Mouse (Mus musculus) ES-E14 (cell line): ENCODE results near the gene Slc4a11.

ENCODE experiments used
- CHD2 ChIP-seq: IDR thresholded peaks from 2 replicates; pipeline ENCODE4 v1.6.1; 2014; ENCODE audit warnings: mild to moderate bottlenecking, low read depth, low read length, inconsistent platforms
- HCFC1 ChIP-seq: IDR thresholded peaks from 2 replicates; pipeline ENCODE4 v1.6.1; 2012; ENCODE audit warnings: low read length, inconsistent platforms, borderline replicate concordance; ENCODE audit not compliant: insufficient read depth
- MAFK ChIP-seq: IDR thresholded peaks from 2 replicates; pipeline ENCODE4 v1.6.1; 2014; ENCODE audit warnings: mild to moderate bottlenecking, low read depth, low read length, inconsistent platforms; ENCODE audit not compliant: insufficient read depth
- ZC3H11A ChIP-seq: IDR thresholded peaks from 2 replicates; pipeline ENCODE4 v1.6.1; 2012; ENCODE audit warnings: low read depth, mild to moderate bottlenecking, inconsistent platforms, low read length, borderline replicate concordance
- ZNF384 ChIP-seq: IDR thresholded peaks from 2 replicates; pipeline ENCODE4 v1.6.1; 2012; ENCODE audit warnings: low read depth, low read length, inconsistent platforms

GRCm38 (mm10) chr2:130679154-130679553 is 18.2 kb downstream of the Slc4a11 start:
- TF ChIP-seq ZNF384 = no peak
- TF ChIP-seq ZC3H11A = no peak
- no peak for TF ChIP-seq MAFK
- no peak for TF ChIP-seq HCFC1
- no peak for TF ChIP-seq CHD2
